Mouse (Mus musculus): Measurements from ENCODE around the gene Dhps.

- TF ChIP-seq POLR2A (IDR thresholded peaks at IDR 0.05; ENCODE audit: insufficient read depth, low read length) (no peak), CTCF (IDR thresholded peaks at IDR 0.05; ENCODE audit: low read depth, low read length) (no peak)
Measured at GRCm38 (mm10) chr8:85025098-85025932, 46.2 kb upstream of the Dhps start, which contains the start of gene Asna1.
